Mouse (Mus musculus): Measurements from ENCODE around the gene Atp5s.

- TF ChIP-seq CTCF (IDR thresholded peaks at IDR 0.05) = no peak
- no peak for TF ChIP-seq EP300 (IDR thresholded peaks at IDR 0.05)
Observed at GRCm38 (mm10) chr12:69790530-69791505, 66.1 kb downstream of the Atp5s start, which contains the start of gene Cdkl1.

All from lung, postnatal 0 days (tissue).